Mouse (Mus musculus) liver, embryonic 13.5 days (tissue): Measurements from ENCODE around the gene Rfesd. TPM values are rescaled to one million over a fixed set of nuclear protein-coding genes. Genes with fewer than 3 reads are reported as not detected.
A peak's percentile ranks its signal among the peaks of the same experiment; 100 is the strongest.

Experiments used
- ATAC-seq: fragments of 200-750 bp; cut with Nextera tagmentation; 2 replicates; pipeline ENCODE4 v1.8.0; 2017; ENCODE audit warnings: low read depth, mild to moderate bottlenecking, moderate number of reproducible peaks, moderate library complexity
- DNase-seq: peaks from one replicate; pipeline ENCODE4 v3.0.0; 2022
- H3K27ac ChIP-seq: fragments of 300-500 bp; sonication (generic); 2 replicates; pipeline ENCODE4 v1.5.1; 2015; ENCODE audit warnings: moderate library complexity, mild to moderate bottlenecking, inconsistent platforms
- H3K27me3 ChIP-seq: fragments of 300-500 bp; sonication (generic); 2 replicates; pipeline ENCODE4 v1.6.1; 2015; ENCODE audit warnings: mild to moderate bottlenecking, inconsistent platforms
- H3K36me3 ChIP-seq: fragments of 300-500 bp; sonication (generic); 2 replicates; pipeline ENCODE4 v1.6.1; 2015; ENCODE audit warnings: mild to moderate bottlenecking, inconsistent platforms
- H3K4me1 ChIP-seq: fragments of 300-500 bp; sonication (generic); replicated peaks from 2 replicates; pipeline ENCODE4 v1.6.1; 2015; ENCODE audit warnings: inconsistent platforms
- H3K4me2 ChIP-seq: fragments of 300-500 bp; sonication (generic); 2 replicates; pipeline ENCODE4 v1.6.1; 2015; ENCODE audit warnings: inconsistent platforms, mild to moderate bottlenecking, moderate library complexity
- H3K4me3 ChIP-seq: fragments of 300-500 bp; sonication (generic); replicated peaks from 2 replicates; pipeline ENCODE4 v1.5.1; 2015; ENCODE audit warnings: mild to moderate bottlenecking, inconsistent platforms
- H3K9ac ChIP-seq: fragments of 300-500 bp; sonication (generic); 2 replicates; pipeline ENCODE4 v1.6.1; 2015; ENCODE audit warnings: mild to moderate bottlenecking, inconsistent platforms
- H3K9me3 ChIP-seq: fragments of 300-500 bp; sonication (generic); replicated peaks from 2 replicates; pipeline ENCODE4 v1.6.1; 2016; ENCODE audit warnings: inconsistent platforms
- WGBS: fragments of 180-500 bp; shearing (Covaris S2); methylation state at CpG from one replicate; pipeline ENCODE4 v1.1.7; 2015; ENCODE audit not compliant: insufficient replicate concordance; 5-methylcytosine and 5-hydroxymethylcytosine counted together
- polyA plus RNA-seq: library from polyadenylated mRNA; unstranded; fragments of >200 nt; fragmentation: Nextera tagmentation; extraction: Ambion mirVana; gene quantifications from 2 replicates; pipeline ENCODE4 v1.2.1, GENCODE M21; 2015

Gene Rfesd
- polyA plus RNA-seq, 1 experiment from 2014 or later: 241 TPM

DNA sequence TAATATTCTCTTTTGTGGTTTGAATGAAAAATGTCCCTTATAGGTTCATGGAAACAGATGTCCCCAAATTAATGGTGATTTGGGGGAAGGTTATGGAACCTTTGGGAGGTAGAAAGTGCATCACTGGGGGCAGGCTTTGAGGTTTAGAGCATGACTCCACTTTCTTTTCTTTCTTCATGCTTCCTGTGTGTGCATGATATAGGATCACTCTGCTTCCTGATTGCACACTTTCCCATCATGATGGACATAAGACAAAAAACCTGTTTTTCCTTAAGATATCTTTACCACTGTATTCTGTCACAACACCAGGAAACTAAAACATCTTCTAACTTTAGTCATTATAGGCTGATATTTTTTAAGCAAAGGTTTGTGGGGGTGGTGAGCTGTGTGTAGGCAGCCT is 26.5 kb upstream of the Rfesd start:
- peaks cover 5% of the 10 kb centered on the region for H3K4me1 ChIP-seq
- H3K9me3 ChIP-seq: no peaks in the 10 kb centered on the region
- H3K4me3 ChIP-seq: no peak overlapping the region
- no peaks in the 10 kb centered on the region for H3K36me3 ChIP-seq
- DNase-seq (no peak), ATAC-seq (no peak)
- no peak overlapping the region for H3K9ac ChIP-seq
- no peak overlapping the region for H3K27ac ChIP-seq
- no peaks in the 10 kb centered on the region for H3K27me3 ChIP-seq
- H3K4me2 ChIP-seq: no peak overlapping the region

DNA sequence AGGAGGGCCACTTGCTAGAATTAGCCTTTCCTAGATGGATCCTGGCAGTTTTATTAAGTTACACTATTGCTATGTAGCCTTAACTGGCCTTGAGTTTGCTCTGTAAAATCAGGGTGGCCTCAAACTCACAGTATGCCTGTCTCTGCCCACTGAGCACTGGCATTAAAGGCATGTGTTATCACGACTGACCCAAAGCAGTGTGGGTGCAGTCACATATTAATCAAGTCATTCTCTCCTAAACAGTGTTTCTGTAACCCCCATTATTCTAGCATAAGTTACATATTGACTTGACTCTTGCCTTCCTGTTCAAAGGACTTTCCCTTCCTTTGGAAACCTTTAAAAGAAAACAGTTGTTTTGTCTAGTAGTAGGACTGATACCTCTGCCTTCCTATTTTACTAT is 23.9 kb upstream of the Rfesd start:
- ATAC-seq (no peak), DNase-seq (no peak)
- Histone ChIP-seq H3K9ac (no peak overlapping the region), H3K27ac (no peak overlapping the region), H3K4me3 (no peak overlapping the region), H3K36me3 (no peaks in the 10 kb centered on the region), H3K4me1 (no peaks in the 10 kb centered on the region), H3K4me2 (no peak overlapping the region), H3K27me3 (no peaks in the 10 kb centered on the region), H3K9me3 (no peaks in the 10 kb centered on the region)
- WGBS: 47% methylated on average over 1 of the region's 1 CpGs

DNA sequence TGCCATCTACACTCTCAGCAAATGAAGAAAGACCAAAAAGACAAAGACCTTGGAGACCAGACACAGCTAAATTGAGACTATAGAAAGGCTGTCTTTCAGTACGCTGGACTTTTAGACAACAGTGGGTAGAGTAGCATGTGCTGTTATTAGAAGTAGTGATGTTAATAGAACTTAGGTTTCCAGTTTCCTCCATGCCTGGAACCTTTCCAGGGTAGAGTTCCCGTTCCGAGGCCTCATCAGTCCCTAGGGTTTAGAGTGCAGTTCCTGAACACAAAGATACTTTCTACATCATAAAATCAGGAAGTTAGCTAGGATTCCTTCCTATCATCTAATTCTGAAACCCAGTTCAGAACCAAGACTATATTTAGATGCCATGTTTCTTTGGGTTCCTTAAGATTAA is 6.1 kb upstream of the Rfesd start:
- Histone ChIP-seq H3K4me1 (peaks cover 5% of the 10 kb centered on the region), H3K4me2 (no peak overlapping the region), H3K27ac (no peak overlapping the region), H3K9me3 (no peaks in the 10 kb centered on the region), H3K36me3 (no peaks in the 10 kb centered on the region), H3K9ac (no peak overlapping the region), H3K4me3 (no peak overlapping the region), H3K27me3 (0 out of 2 replicates have a peak, but pooled peaks cover 9% of the 10 kb centered on the region)
- ATAC-seq (no peak), DNase-seq (no peak)
- WGBS: 72% methylated on average over 3 of the region's 3 CpGs

DNA sequence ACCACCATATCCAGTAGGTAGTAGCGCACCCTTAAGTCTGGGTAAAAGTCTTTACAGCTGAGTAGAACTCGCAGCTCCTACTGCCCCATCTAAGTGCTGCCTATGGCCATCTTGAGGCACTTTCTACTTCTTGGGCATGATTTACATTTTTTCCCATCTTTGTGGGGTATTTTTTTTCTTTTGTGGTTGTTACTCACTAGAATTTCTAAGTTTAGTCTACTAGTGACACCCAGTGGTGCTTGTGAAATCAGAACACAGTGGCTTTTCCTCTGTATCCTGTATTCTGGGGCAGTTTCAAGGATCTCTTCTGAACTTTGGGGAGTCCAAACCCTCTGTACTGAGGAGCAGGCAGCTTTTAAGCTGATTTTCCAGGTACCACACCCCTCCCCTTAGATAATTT is 3.3 kb upstream of the Rfesd start:
- Histone ChIP-seq H3K9ac (no peak overlapping the region), H3K9me3 (no peaks in the 10 kb centered on the region), H3K4me3 (no peak overlapping the region), H3K4me1 (peaks cover 9% of the 10 kb centered on the region), H3K27me3 (0 out of 2 replicates have a peak, but pooled peaks cover 9% of the 10 kb centered on the region), H3K36me3 (no peaks in the 10 kb centered on the region), H3K27ac (no peak overlapping the region), H3K4me2 (no peak overlapping the region)
- DNase-seq: no peak
- no peak for ATAC-seq
- WGBS: 83% methylated on average over 2 of the region's 2 CpGs

DNA sequence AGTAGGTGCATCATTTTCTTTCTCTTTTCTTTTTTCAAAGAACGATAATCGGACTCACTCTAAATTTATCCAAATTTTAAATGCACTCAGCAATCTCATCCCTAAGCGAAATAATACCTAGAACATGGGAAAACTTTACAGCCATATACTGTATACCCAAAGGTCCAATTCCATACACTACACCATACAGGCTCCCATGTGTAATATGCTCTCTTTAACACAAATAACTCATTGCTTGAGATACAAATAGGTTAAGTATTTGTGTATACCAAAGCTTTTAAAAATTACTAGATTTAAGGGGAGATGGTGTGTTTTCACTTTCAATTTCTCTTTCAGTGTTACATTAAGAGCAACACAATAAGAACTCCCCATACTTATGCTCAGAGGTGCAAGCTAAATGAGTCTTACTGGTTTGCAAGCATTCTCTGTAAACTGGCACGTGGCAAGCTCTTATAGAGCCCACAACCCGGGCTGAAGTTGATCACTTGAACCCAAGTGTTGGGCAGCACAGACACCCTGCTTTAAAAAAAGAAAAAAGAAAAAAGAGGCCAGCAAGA is 403 bp upstream of the Rfesd start:
- ATAC-seq (peak; percentile 18), DNase-seq (no peak)
- Histone ChIP-seq H3K4me2 (peak overlapping the region; percentile 77), H3K9ac (peak overlapping the region; percentile 86), H3K27ac (peak overlapping the region; percentile 66), H3K9me3 (no peaks in the 10 kb centered on the region), H3K4me3 (peak overlapping the region; percentile 77), H3K36me3 (no peaks in the 10 kb centered on the region), H3K4me1 (peaks cover 11% of the 10 kb centered on the region), H3K27me3 (no peaks in the 10 kb centered on the region)
- WGBS: 32% methylated on average over 5 of the region's 5 CpGs

DNA sequence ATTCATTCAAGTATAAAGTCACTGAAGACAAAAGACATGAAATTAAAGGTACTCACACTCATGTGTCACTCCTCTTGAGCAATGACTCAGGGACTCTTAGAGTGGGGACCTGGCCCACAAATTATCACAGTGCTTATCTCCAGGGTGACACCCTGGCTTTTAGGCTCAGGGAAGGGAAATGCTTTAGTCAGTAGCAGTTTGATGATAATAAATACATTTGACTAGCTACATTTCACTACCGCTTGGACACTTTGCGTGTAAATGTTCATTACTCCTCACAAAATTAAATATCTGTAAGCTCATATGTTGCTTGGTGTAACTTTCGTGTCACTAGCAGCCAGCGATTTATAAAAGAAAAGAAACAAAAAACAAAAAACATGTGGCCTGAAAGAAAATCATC is 1.1 kb downstream of the Rfesd start:
- Histone ChIP-seq H3K9ac (peak overlapping the region; percentile 86), H3K4me1 (peaks cover 24% of the 10 kb centered on the region), H3K27me3 (no peaks in the 10 kb centered on the region), H3K27ac (peak overlapping the region; percentile 98), H3K4me3 (peak overlapping the region; percentile 77), H3K9me3 (no peaks in the 10 kb centered on the region), H3K36me3 (0 out of 2 replicates have a peak, but pooled peaks cover 3% of the 10 kb centered on the region), H3K4me2 (peak overlapping the region; percentile 77)
- ATAC-seq (peak; percentile 79), DNase-seq (no peak)
- WGBS: 11% methylated on average over 4 of the region's 4 CpGs

DNA sequence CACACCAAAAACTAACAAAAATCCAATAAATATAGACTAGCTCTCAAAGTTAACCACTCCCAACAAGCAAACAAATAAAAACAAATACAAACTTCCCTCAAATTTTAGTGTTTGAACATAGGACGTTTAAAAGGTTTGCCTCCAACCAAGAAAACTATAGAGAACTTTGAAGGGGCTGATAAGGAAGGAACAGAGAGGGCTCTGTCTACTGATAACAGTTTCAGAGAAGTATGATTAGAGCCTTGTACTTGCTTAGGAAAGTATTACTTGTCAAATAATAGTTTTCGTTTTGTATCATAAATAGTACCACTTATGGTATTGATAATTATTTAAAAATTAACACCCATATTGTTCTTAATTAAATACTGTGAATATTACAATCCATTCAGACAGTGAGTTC is 4.0 kb downstream of the Rfesd start:
- DNase-seq (no peak), ATAC-seq (no peak)
- Histone ChIP-seq H3K4me3 (peak overlapping the region; percentile 38), H3K36me3 (0 out of 2 replicates have a peak, but pooled peaks cover 6% of the 10 kb centered on the region), H3K27ac (no peak overlapping the region), H3K27me3 (no peaks in the 10 kb centered on the region), H3K9ac (no peak overlapping the region; the same call in 1 of the 2 replicates), H3K4me1 (peaks cover 41% of the 10 kb centered on the region), H3K9me3 (no peaks in the 10 kb centered on the region), H3K4me2 (peak overlapping the region; percentile 39)
- WGBS: 8% methylated on average over 2 of the region's 2 CpGs

DNA sequence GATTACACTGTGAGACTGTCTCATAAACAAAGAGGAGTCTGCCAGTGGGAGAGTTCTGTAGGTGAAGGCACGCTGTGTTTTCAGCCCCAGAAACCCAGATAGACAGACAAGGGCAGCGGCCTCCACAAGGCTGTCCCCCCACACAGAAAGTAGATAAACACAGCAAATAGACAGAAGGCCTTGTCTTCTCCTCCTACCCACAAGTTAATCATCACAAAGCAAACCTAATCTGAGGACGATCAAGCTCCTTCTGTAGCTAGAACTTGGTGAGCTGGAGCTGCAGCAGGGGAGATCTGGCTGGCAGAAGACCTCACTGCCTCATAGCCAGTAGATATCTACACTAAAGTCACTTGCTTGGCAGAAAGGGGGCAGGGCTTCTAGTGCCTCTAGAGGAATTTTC is 15.2 kb downstream of the Rfesd start:
- peak; percentile 74 for ATAC-seq
- WGBS: 15% methylated on average over 3 of the region's 3 CpGs
- peaks cover 54% of the 10 kb centered on the region for H3K36me3 ChIP-seq

DNA sequence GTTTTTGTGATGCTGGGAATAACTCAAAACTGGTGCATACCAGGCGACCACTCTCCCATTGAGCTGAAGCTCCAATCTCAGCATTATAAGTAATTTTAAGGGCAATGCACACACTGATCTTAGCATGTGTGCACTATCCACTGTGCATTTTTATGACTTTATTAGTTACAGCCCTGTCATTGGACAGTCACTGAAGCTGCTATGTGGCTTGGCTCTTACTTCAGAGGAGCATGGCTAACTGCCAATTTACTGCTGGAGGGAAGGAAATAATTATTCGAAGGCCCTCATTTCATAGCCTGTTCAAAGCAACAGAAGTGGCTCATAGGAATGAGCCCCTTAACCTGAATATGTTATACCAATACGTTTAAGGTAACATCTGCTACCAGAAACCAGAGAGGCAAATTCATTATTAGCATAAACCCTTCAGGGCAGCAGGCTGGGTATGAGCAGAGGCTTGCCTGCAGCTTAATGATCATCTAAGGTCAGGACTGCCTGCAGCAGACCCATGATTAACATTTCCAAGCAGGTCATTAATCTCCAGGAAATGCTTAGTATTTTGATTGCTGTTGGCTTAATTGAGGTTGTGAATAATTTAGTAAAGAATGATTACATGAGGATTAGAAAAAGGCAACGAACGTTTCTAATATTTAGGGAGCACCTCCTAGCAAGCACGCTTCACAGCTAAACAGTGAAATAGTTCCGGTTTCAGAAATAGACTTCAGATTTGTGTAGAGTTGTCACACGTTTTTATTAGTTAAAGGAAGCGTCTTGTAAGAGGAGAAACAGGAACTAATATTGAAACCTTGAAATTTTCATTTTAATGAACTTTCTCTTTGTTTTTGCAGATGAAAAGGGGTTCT is 26.1 kb downstream of the Rfesd start:
- ATAC-seq (no peak), DNase-seq (no peak)
- H3K9ac ChIP-seq: no peak overlapping the region
- H3K36me3 ChIP-seq: peaks cover 6% of the 10 kb centered on the region; the same call in 1 of the 2 replicates
- peaks cover 3% of the 10 kb centered on the region; the same call in 1 of the 2 replicates for H3K4me1 ChIP-seq
- no peak overlapping the region for H3K4me3 ChIP-seq
- 57% methylated on average over 9 of the region's 9 CpGs for WGBS
- no peak overlapping the region for H3K27ac ChIP-seq
- H3K27me3 ChIP-seq: no peaks in the 10 kb centered on the region
- no peaks in the 10 kb centered on the region for H3K9me3 ChIP-seq
- H3K4me2 ChIP-seq: no peak overlapping the region

More for the DNA sequence above, 15.2 kb downstream of the Rfesd start:
- Histone ChIP-seq H3K27ac (0 out of 2 replicates have a peak overlapping the region, but pooled peaks have one; percentile 26), H3K4me1 (peaks cover 9% of the 10 kb centered on the region), H3K27me3 (no peaks in the 10 kb centered on the region), H3K4me3 (no peak overlapping the region), H3K9me3 (no peaks in the 10 kb centered on the region), H3K9ac (no peak overlapping the region), H3K4me2 (no peak overlapping the region)
- DNase-seq: no peak

DNA sequence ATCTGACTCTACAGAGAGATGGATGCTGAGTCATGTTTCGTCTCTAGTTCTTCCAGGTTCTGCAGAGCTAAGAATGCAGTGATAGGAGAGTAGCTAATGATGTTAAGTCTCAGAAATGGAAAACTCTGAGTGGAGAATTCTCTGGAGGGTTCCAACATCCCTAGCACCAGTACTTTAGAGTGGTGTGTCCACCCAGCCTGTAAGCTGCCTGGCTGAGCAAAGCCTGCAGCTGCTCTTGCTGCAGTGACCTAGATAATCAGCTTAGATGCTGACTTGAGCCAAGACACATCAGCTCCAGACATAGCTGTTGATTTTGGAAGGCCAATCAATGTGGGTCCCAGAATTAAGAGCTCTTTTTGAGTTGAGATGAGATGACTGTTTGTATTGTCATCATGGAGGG is 30.4 kb downstream of the Rfesd start:
- Histone ChIP-seq H3K27ac (no peak overlapping the region), H3K4me3 (no peak overlapping the region), H3K36me3 (no peaks in the 10 kb centered on the region), H3K4me1 (peaks cover 3% of the 10 kb centered on the region; the same call in 1 of the 2 replicates), H3K9ac (no peak overlapping the region), H3K9me3 (no peaks in the 10 kb centered on the region), H3K27me3 (no peaks in the 10 kb centered on the region), H3K4me2 (no peak overlapping the region)
- DNase-seq (no peak), ATAC-seq (no peak)
- WGBS: 55% methylated on average over 1 of the region's 1 CpGs

DNA sequence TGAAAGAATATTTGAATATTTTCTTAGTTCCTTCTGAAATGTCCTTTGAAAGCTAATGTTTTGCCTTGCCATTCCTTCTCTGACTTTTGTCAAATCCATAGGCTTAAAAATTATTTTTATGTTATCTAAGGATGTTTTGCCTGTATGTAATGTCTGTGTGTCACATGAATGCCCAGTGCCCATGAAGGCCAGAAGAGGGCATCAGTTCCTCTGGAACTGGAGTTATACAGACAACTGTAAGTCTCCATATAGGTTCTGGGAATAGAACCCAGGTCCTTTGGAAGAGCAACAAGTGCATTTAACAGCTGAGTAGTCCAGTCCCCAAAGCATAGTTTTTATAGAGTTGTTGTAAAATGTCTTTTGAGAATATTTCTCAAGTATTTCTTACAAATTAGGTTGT is 36.6 kb downstream of the Rfesd start:
- Histone ChIP-seq H3K27ac (no peak overlapping the region), H3K36me3 (no peaks in the 10 kb centered on the region), H3K4me2 (no peak overlapping the region), H3K4me1 (no peaks in the 10 kb centered on the region; the same call in 1 of the 2 replicates), H3K4me3 (no peak overlapping the region), H3K27me3 (no peaks in the 10 kb centered on the region), H3K9ac (no peak overlapping the region), H3K9me3 (no peaks in the 10 kb centered on the region)
- DNase-seq (no peak), ATAC-seq (no peak)

DNA sequence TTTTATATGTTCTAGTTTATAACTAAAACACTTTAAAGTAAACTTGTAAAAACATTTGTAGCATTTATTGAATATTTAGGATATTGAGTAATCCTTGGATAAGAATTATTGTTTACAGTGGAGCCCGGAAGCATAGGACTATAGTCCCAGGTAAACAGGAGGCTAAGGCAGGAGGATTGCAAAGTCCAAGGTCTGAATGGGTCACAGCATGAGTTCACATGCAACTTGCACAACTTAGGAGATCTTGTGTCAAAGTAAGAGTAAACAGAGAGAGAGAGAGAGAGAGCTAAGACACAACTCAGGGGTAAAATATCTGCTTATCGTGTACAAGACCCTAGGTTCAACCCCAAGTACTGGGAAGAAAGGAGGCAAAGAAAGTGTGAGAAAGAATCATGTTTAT is 41.9 kb downstream of the Rfesd start:
- no peak overlapping the region for H3K27ac ChIP-seq
- ATAC-seq: no peak
- 58% methylated on average over 2 of the region's 2 CpGs for WGBS

More for the DNA sequence above, 41.9 kb downstream of the Rfesd start:
- no peak overlapping the region for H3K9ac ChIP-seq
- no peaks in the 10 kb centered on the region for H3K27me3 ChIP-seq
- H3K4me2 ChIP-seq: no peak overlapping the region
- no peaks in the 10 kb centered on the region for H3K36me3 ChIP-seq
- no peaks in the 10 kb centered on the region; the same call in 1 of the 2 replicates for H3K4me1 ChIP-seq
- H3K4me3 ChIP-seq: no peak overlapping the region
- DNase-seq: no peak
- H3K9me3 ChIP-seq: no peaks in the 10 kb centered on the region
